Mouse (Mus musculus) heart, postnatal 0 days (tissue): ENCODE measurements at regions not wholly inside any gene's neighbourhood (a gene's known extent, or its start where the extent isn't known, plus 50 kb on each side); places are given as distances from the start of the nearest gene placed in this dataset.

Experiments
- CTCF ChIP-seq: IDR thresholded peaks from 2 replicates; pipeline ENCODE4 v1.5.1; 2016; ENCODE audit warnings: antibody characterized with exemption, control low read depth, low read depth
- EP300 ChIP-seq: IDR thresholded peaks from 2 replicates; pipeline ENCODE4 v1.6.1; 2016; ENCODE audit warnings: antibody characterized with exemption, low read depth

DNA sequence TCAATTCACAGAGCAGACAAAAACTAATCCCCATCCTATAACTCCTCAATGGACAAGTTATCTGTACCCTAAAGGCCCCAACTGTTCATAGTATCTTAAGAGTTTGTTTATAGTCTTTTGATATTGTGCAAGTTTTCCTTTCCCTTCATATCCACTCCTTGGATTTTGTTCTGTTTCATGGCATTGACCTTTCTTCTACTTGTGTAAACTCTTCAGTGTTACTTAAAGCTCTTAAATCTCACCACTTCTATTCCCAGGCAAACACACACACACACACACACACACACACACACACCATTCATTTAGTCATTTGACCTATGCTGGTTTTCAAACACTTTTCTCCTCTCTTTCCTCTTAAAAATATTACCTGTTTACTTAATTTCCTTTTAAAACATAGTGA lies 192.7 kb downstream of the Brinp2 start:
- TF ChIP-seq EP300 (no peak), CTCF (no peak)
